Mouse (Mus musculus): Measurements from ENCODE around the gene Casz1. TPM values are rescaled to one million over a fixed set of nuclear protein-coding genes. Genes with fewer than 3 reads are reported as not detected.

Casz1 gene
- total RNA-seq, 2 experiments from 2014 or later = 31.2 to 41.3 TPM

GRCm38 (mm10) chr4:148943099-148943498 lies 138.9 kb downstream of the Casz1 start:
- Histone ChIP-seq H3K27ac (no peak overlapping the region), H3K4me3 (no peak overlapping the region)
- intact Hi-C loops (cut with DNase I) = no loop called here
- no peak for TF ChIP-seq CTCF (IDR thresholded peaks at IDR 0.05)
- no peak for DNase-seq

- peak overlapping the region; percentile 49 for H3K27ac ChIP-seq
- intact Hi-C loops (cut with DNase I) = no loop called here
- no peak overlapping the region for H3K4me3 ChIP-seq
- no peak for TF ChIP-seq CTCF (IDR thresholded peaks at IDR 0.05)
- DNase-seq = peak; percentile 58
These were observed 141.2 kb downstream of the Casz1 start for GRCm38 (mm10) chr4:148945476-148945881.

GRCm38 (mm10) chr4:148946071-148946470 lies 141.8 kb downstream of the Casz1 start:
- no peak overlapping the region for H3K4me3 ChIP-seq
- peak overlapping the region; percentile 49 for H3K27ac ChIP-seq
- no peak for TF ChIP-seq CTCF (IDR thresholded peaks at IDR 0.05)
- peak; percentile 82 for DNase-seq
- intact Hi-C loops (cut with DNase I) = no loop called here

GRCm38 (mm10) chr4:148947833-148948388 lies 143.7 kb downstream of the Casz1 start:
- intact Hi-C loops (cut with DNase I) = no loop called here
- DNase-seq = no peak
- Histone ChIP-seq H3K4me3 (no peak overlapping the region), H3K27ac (no peak overlapping the region)
- no peak for TF ChIP-seq CTCF (IDR thresholded peaks at IDR 0.05)

DNA sequence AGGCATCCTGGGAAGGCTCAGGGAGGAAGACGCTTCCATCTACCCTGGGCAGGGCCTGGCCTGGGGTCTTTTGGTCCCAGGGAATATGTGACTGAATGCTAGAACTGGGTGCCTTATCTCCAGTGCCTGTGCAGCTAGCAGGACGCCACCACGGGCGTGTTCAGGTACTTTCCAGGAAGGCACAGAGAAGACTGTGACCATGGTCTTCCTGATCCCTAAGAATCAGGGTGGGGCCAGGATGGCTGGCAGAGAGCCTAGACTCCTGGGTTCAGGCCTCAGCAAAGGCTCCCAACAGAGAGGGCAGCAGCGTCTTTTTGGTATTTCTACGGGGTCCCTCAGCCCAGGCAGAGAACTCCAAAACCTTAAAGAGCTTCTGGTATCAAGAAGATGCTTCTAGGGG lies 146.3 kb downstream of the Casz1 start:
- Histone ChIP-seq H3K4me3 (no peak overlapping the region), H3K27ac (peak overlapping the region; percentile 57)
- intact Hi-C loops (cut with DNase I) = no loop called here
- DNase-seq = no peak
- no peak for TF ChIP-seq CTCF (IDR thresholded peaks at IDR 0.05)

DNA sequence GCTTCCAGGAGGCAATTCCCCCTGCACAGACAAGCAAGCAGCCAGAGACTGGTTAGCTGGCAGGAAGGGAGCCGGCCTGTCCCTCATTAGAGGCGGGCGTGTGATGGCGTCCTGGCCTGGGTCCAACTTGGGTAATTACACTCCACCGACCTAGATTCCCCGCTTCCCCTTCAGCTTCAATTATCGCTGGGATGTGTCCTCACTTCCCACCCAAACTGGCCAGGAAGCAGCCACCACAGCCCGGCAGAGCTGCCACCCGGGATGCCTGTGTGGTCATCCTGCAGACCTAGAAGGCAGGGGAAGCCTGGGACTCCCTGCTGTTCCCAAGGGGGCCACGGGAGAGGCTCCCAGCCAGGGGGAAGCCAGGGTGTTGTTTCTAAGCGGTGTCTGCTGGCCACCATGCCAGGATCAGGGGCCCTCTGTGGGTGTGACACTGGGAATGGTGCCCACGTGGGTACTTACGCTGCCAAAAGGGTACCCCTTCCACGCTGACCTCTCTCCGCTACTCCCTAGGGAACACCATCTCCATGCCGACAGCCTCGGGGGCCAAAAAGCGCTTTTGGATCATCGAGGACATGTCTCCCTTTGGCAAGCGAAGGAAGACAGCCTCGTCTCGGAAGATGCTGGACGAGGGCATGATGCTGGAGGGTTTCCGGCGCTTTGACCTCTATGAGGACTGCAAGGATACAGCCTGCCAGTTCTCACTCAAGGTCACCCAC lies 146.9 kb downstream of the Casz1 start:
- intact Hi-C loops (cut with DNase I) = no loop called here
- peak overlapping the region; percentile 34; the same call in 1 of the 2 replicates for H3K4me3 ChIP-seq
- H3K27ac ChIP-seq = peak overlapping the region; percentile 57
- TF ChIP-seq CTCF (IDR thresholded peaks at IDR 0.05) = no peak
- DNase-seq = peak; percentile 87

- intact Hi-C loops (cut with DNase I) = no loop called here
- no peak for TF ChIP-seq CTCF (IDR thresholded peaks at IDR 0.05)
- Histone ChIP-seq H3K27ac (no peak overlapping the region), H3K4me3 (peak overlapping the region; percentile 34)
- no peak for DNase-seq
These were observed 147.6 kb downstream of the Casz1 start for GRCm38 (mm10) chr4:148951821-148952291.

- H3K4me3 ChIP-seq = peak overlapping the region; percentile 34
- no peak for DNase-seq
- intact Hi-C loops (cut with DNase I) = no loop called here
- TF ChIP-seq CTCF (IDR thresholded peaks at IDR 0.05) = no peak
- H3K27ac ChIP-seq = no peak overlapping the region
These were observed 148.3 kb downstream of the Casz1 start for GRCm38 (mm10) chr4:148952328-148953222.

GRCm38 (mm10) chr4:148955131-148955813 lies 151.0 kb downstream of the Casz1 start:
- TF ChIP-seq CTCF (IDR thresholded peaks at IDR 0.05) = no peak
- DNase-seq = peak; percentile 86
- intact Hi-C loops (cut with DNase I) = no loop called here
- no peak overlapping the region for H3K4me3 ChIP-seq
- peak overlapping the region; percentile 55 for H3K27ac ChIP-seq

DNA sequence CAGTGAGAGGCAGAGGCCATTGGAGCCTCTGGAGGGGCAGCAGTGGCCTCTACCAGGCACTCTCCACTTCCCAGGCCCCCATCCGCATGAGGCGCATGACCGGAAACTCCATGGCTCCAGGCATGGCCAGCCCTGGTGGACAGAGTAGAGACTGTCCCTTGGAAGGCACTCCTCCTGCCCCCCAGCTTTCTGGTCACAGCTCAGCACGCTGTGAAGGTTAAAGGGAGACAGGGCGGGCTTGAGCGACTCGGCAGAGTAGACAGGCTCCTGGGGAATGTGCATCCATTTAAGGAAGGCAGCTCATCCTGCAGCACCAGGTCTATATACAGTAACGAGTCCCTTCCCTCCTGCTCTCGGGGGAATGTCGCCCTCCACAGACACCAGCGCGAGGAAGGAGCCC lies 155.8 kb downstream of the Casz1 start:
- Histone ChIP-seq H3K27ac (no peak overlapping the region), H3K4me3 (no peak overlapping the region)
- TF ChIP-seq CTCF (IDR thresholded peaks at IDR 0.05) = no peak
- intact Hi-C loops (cut with DNase I) = no loop called here
- no peak for DNase-seq

DNA sequence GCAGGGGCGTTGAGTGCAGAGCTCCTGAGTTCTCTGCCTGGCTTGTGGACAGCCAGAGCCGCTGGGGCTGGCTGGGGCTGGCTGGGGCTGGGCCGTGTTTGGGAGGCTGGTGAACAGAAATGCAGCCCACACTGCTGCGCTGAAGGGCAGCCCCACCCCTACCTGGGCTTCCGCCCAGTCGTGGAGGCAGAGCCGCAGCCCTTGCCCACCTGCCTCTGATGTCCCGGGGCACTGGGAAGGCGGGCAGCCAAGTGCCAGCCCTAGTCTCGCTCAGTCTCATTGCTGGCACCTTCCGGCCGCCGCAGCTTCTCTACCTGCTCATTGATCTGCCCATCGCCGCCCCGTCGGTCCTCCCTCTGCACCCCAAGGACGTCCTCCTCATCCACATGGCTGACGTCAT lies 156.9 kb downstream of the Casz1 start:
- no peak overlapping the region for H3K27ac ChIP-seq
- no peak for DNase-seq
- no peak overlapping the region for H3K4me3 ChIP-seq
- no peak for TF ChIP-seq CTCF (IDR thresholded peaks at IDR 0.05)
- intact Hi-C loops (cut with DNase I) = no loop called here

- DNase-seq = peak; percentile 15
- H3K27ac ChIP-seq = no peak overlapping the region
- intact Hi-C loops (cut with DNase I) = no loop called here
- no peak overlapping the region for H3K4me3 ChIP-seq
- TF ChIP-seq CTCF (IDR thresholded peaks at IDR 0.05) = no peak
These were observed 157.9 kb downstream of the Casz1 start for GRCm38 (mm10) chr4:148962096-148962495.
